Mouse (Mus musculus) G1E (cell line): ENCODE results near the gene Fat3.

Experiments
- CTCF ChIP-seq: IDR thresholded peaks from 2 replicates; pipeline ENCODE4 v1.5.1; 2012; ENCODE audit warnings: low read depth, low read length, inconsistent platforms, mixed read lengths
- GATA1 ChIP-seq: IDR thresholded peaks from 2 replicates; pipeline ENCODE4 v1.6.1; 2012; ENCODE audit warnings: borderline replicate concordance, low read length, inconsistent platforms, mixed read lengths
- GATA2 ChIP-seq: IDR thresholded peaks from 2 replicates; pipeline ENCODE4 v1.6.1; 2012; ENCODE audit warnings: low read depth, low read length, inconsistent platforms, borderline replicate concordance
- TAL1 ChIP-seq: conservative IDR thresholded peaks from 2 replicates; pipeline ENCODE4 v1.6.1; 2012; ENCODE audit warnings: low read depth, low read length, inconsistent platforms, mixed read lengths

DNA sequence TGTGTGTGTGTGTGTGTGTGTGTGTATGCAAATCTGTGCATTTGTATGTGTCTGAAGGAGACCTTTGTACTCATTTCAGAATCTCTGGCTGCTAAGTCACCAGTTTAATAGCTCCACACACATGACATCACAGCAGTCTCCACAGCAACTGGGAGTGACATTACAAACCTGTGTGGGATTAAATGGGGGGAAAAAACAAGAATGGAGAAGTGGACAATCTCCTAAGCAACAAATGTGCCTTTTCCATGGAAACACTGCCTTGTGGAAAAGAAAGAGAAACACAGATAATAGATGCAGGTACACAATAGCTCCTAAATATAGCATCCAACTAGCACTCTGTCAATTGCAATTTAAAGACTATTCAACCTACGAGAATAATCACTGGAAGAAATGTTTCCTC is 353.4 kb downstream of the Fat3 start:
- TF ChIP-seq GATA1, result no peak
- no peak for TF ChIP-seq CTCF
- TF ChIP-seq TAL1, result no peak
- no peak for TF ChIP-seq GATA2
